ENCODE assay signal across 11 mouse cellular contexts in genomic region chr17:5059092-5059601, GRCm38 (mm10).
DNase-seq lines count a peak whose midpoint lies in the region; ATAC-seq and TF ChIP-seq lines count a peak whose summit lies in the region.
"Had no signal": no experiment of that assay in that cellular context is flagged by ENCODE, and none has a peak within 500 bp of the region (broad histone marks: within the 10 kb centered on the region; RNA-seq: fewer than 3 reads in every experiment).

No protein-coding gene starts in this region.

- DNase-seq in gastrocnemius, adult 2 months = no peak
- no peak for DNase-seq in gastrocnemius, postnatal 14 days
- no peak for DNase-seq in kidney, postnatal 25 days
- no peak for DNase-seq in hindbrain, postnatal 0 days (ENCODE audit: low spot score)
- no peak for DNase-seq in frontal cortex, postnatal 14 days (ENCODE audit: low spot score in 2 of 2)
- no peak for DNase-seq in gastrocnemius, postnatal 10 days
- DNase-seq: B cell, adult 2 months; right cerebral cortex, adult 18-20 months had no signal

- H3K9me3 ChIP-seq in kidney, embryonic 16.5 days (ENCODE audit: low read length) = no peaks in the 10 kb centered on the region
- H3K9me3 ChIP-seq in hindbrain, postnatal 0 days (ENCODE audit: low read length) = no peaks in the 10 kb centered on the region
- H3K9me3 ChIP-seq in midbrain, embryonic 13.5 days = no peaks in the 10 kb centered on the region
- H3K9me3 ChIP-seq: limb, embryonic 12.5 days had no signal

- TF ChIP-seq CTCF in gastrocnemius, adult 2 months (IDR thresholded peaks at IDR 0.05) = no peak
- TF ChIP-seq CTCF in hindbrain, postnatal 0 days (IDR thresholded peaks at IDR 0.05; ENCODE audit: low read depth) = no peak

- peaks cover 63% of the 10 kb centered on the region for H3K4me1 ChIP-seq in kidney, embryonic 16.5 days (ENCODE audit: insufficient read depth, low read length)
- H3K4me1 ChIP-seq in hindbrain, postnatal 0 days (ENCODE audit: insufficient read depth, low read length) = peaks cover 26% of the 10 kb centered on the region
- H3K4me1 ChIP-seq in midbrain, embryonic 13.5 days (replicated peaks) = peaks cover 54% of the 10 kb centered on the region

- H3K4me2 ChIP-seq in kidney, embryonic 16.5 days (replicated peaks; ENCODE audit: low read depth, low read length) = no peak overlapping the region
- 0 out of 2 replicates have a peak overlapping the region, but pooled peaks have one; percentile 2 for H3K4me2 ChIP-seq in hindbrain, postnatal 0 days (ENCODE audit: low read depth, low read length)
- H3K4me2 ChIP-seq in midbrain, embryonic 13.5 days (replicated peaks) = no peak overlapping the region

- H3K4me3 ChIP-seq in gastrocnemius, adult 2 months = no peak overlapping the region; the same call in 1 of the 2 replicates
- no peak overlapping the region for H3K4me3 ChIP-seq in kidney, embryonic 16.5 days (ENCODE audit: low read length)
- H3K4me3 ChIP-seq in hindbrain, postnatal 0 days (ENCODE audit: low read length) = no peak overlapping the region
- H3K4me3 ChIP-seq in midbrain, embryonic 13.5 days (replicated peaks) = no peak overlapping the region
- H3K4me3 ChIP-seq: limb, embryonic 12.5 days had no signal

- H3K9ac ChIP-seq in kidney, embryonic 16.5 days (replicated peaks; ENCODE audit: low read length) = no peak overlapping the region
- no peak overlapping the region for H3K9ac ChIP-seq in hindbrain, postnatal 0 days (replicated peaks; ENCODE audit: low read length)
- H3K9ac ChIP-seq in midbrain, embryonic 13.5 days (replicated peaks) = no peak overlapping the region
- H3K9ac ChIP-seq: limb, embryonic 12.5 days had no signal

- no peak for ATAC-seq in kidney, embryonic 16.5 days (ENCODE audit: low FRiP score, low TSS enrichment)
- ATAC-seq in hindbrain, postnatal 0 days = no peak
- peak; percentile 38 for ATAC-seq in midbrain, embryonic 13.5 days

- intact Hi-C loops in gastrocnemius, adult 2 months (cut with DNase I) = loop anchor here (5.0 kb wide), 1 partner anchor 47 kb away; no protein-coding TSS in a partner anchor
- intact Hi-C loops in gastrocnemius, postnatal 14 days (cut with DNase I; ENCODE audit: low total_unique reads) = no loop called here

- H3K27ac ChIP-seq in gastrocnemius, adult 2 months = peak overlapping the region; percentile 72
- peak overlapping the region; percentile 44 for H3K27ac ChIP-seq in kidney, embryonic 16.5 days (ENCODE audit: low read length)
- peak overlapping the region; percentile 36; the same call in 1 of the 2 replicates for H3K27ac ChIP-seq in hindbrain, postnatal 0 days
- H3K27ac ChIP-seq in midbrain, embryonic 13.5 days = peak overlapping the region; percentile 30; the same call in 1 of the 2 replicates

- no peaks in the 10 kb centered on the region for H3K27me3 ChIP-seq in kidney, embryonic 16.5 days (ENCODE audit: insufficient read depth, low read length)
- no peaks in the 10 kb centered on the region for H3K27me3 ChIP-seq in hindbrain, postnatal 0 days (ENCODE audit: insufficient read depth, low read length)
- peaks cover 13% of the 10 kb centered on the region; the same call in 1 of the 2 replicates for H3K27me3 ChIP-seq in midbrain, embryonic 13.5 days
- H3K27me3 ChIP-seq: limb, embryonic 12.5 days had no signal

- H3K36me3 ChIP-seq in kidney, embryonic 16.5 days (ENCODE audit: insufficient read depth, low read length) = no peaks in the 10 kb centered on the region
- H3K36me3 ChIP-seq in hindbrain, postnatal 0 days (ENCODE audit: insufficient read depth, low read length) = no peaks in the 10 kb centered on the region
- no peaks in the 10 kb centered on the region for H3K36me3 ChIP-seq in midbrain, embryonic 13.5 days
- H3K36me3 ChIP-seq: limb, embryonic 12.5 days had no signal

- WGBS in kidney, embryonic 16.5 days = 72% methylated on average over 9 of the region's 9 CpGs
- whole genome bisulfite sequencing in hindbrain, postnatal 0 days = 45% methylated on average over 9 of the region's 9 CpGs
- 40% methylated on average over 9 of the region's 9 CpGs for WGBS in midbrain, embryonic 13.5 days
